Mouse (Mus musculus): ENCODE data around the gene Dirc2. TPM values are rescaled to one million over a fixed set of nuclear protein-coding genes. Genes with fewer than 3 reads are reported as not detected.

Dirc2 gene
- polyA plus RNA-seq (2014; fragmentation: Nextera tagmentation; extraction: Ambion mirVana) = 16.4 and 16.7 TPM in 2 replicates

DNA sequence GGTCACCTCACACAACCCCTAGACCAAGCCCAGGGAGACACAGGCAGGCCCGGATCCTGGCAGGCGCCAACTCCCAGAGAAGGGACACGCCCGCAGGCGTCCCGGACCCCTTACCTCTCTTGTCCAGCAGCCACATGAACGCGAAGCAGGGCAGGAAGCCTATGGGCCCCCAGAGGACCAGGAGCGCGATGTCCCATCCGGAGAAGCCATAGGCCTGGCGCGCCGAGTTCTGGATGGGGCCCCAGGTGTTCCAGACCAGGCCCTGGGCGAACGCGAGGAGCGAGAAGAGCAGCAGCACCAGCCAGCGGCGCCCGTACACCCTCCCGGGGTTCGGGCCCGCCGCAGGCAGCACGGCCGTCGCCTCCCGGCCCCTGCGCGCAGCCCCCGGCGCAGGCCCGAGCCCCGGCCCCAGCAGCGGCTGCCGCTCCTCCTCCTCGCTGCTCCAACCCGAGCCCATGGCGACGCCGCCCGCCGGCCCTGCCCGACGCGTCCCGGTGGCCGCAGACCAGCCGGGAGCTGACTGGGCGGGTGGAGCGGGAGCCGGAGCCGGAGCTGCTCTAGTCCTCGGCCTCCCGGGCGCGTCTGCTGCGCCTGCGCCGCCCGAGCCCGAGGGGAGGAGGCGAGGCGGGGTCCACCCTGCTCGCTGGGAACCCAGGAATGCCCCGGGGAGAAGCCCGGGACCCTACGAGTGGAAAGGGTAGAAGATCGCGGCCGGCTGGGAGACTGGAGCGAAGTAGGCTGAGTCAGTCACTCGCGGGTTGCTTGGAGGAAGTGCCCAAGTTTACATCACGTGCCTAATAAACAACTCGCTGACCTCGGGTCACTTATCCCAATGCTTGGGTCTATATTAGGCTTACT, at the start of gene Dirc2:
Gene Dirc2 (minus strand): TSS at position 572 of the 858 bp plus-strand sequence.
- Histone ChIP-seq H3K4me2 (ENCODE audit: low read depth, low read length) (peak within 1 kb of the TSS; percentile 70), H3K27ac (replicated peaks; ENCODE audit: low read depth, low read length) (0 out of 2 replicates have a peak within 1 kb of the TSS, but pooled peaks have one; percentile 52), H3K9ac (replicated peaks; ENCODE audit: low read length) (peak within 1 kb of the TSS; percentile 90), H3K36me3 (replicated peaks; ENCODE audit: control insufficient read depth, insufficient read depth, low read depth, low read length) (no peaks in the 10 kb centered on the region), H3K4me3 (ENCODE audit: low read depth, low read length) (peak within 1 kb of the TSS; percentile 86), H3K27me3 (ENCODE audit: control insufficient read depth, insufficient read depth, low read length) (no peaks in the 10 kb centered on the region), H3K9me3 (replicated peaks; ENCODE audit: control insufficient read depth, low read length) (no peaks in the 10 kb centered on the region), H3K4me1 (ENCODE audit: control insufficient read depth, insufficient read depth, low read length) (peaks cover 2% of the 10 kb centered on the region; the same call in 1 of the 2 replicates)
- DNase-seq (ENCODE audit: low spot score) (peak; percentile 77), ATAC-seq (replicated peaks; ENCODE audit: insufficient number of reproducible peaks, low FRiP score, low TSS enrichment, low read depth) (peak; percentile 89)
- under 1% methylated on average over 69 of the region's 78 CpGs for WGBS

DNA sequence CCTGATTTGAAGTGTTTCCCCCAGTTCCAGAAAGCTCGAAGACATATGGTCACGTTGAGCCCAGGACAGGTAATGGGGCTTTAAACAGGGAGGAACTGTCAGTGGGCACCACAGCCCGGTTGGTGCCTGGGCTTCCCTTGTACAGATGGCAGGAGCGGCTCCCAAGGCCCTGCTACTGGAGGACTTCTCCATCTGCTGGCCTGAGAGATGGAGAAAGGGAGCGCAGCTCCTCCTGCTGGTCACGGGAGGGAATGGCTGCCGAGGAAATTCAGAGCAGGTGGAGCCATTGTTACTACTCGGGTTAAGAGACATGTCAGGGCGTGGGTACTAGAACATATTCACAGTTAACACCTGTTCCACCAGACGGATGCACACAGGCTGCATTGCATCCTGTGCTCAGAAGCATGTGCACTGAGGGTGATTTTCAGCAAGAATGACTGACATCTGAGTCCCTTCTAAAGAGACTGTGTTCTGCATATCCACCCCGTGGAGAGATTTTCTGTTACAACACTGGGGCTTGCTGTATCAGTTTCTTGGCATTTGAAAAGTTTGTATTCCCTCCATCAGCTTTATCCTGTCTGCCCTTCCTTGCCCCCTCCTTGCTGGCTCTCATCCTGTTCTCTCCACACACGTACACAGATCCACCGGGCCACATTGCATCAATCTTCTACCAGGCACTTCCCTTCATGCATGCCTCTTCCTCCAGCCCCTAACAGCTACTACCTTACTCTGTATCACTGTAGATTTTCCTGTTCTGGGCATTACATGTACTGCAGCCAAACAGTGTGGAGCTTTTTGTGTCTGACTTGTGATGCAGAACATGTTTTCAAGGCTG, 48.3 kb upstream of the Dirc2 start:
- Histone ChIP-seq H3K36me3 (replicated peaks; ENCODE audit: control insufficient read depth, insufficient read depth, low read depth, low read length) (no peaks in the 10 kb centered on the region), H3K9me3 (replicated peaks; ENCODE audit: control insufficient read depth, low read length) (no peaks in the 10 kb centered on the region), H3K27ac (replicated peaks; ENCODE audit: low read depth, low read length) (no peak overlapping the region), H3K4me3 (ENCODE audit: low read depth, low read length) (no peak overlapping the region), H3K27me3 (ENCODE audit: control insufficient read depth, insufficient read depth, low read length) (no peaks in the 10 kb centered on the region), H3K4me2 (ENCODE audit: low read depth, low read length) (no peak overlapping the region), H3K9ac (replicated peaks; ENCODE audit: low read length) (no peak overlapping the region), H3K4me1 (ENCODE audit: control insufficient read depth, insufficient read depth, low read length) (no peaks in the 10 kb centered on the region)
- 44% methylated on average over 13 of the region's 13 CpGs for WGBS
- ATAC-seq (replicated peaks; ENCODE audit: insufficient number of reproducible peaks, low FRiP score, low TSS enrichment, low read depth) (peak; percentile 72), DNase-seq (ENCODE audit: low spot score) (peak; percentile 79)

GRCm38 (mm10) chr16:35813119-35813518, 44.0 kb upstream of the Dirc2 start:
- Histone ChIP-seq H3K4me2 (ENCODE audit: low read depth, low read length) (no peak overlapping the region), H3K4me1 (ENCODE audit: control insufficient read depth, insufficient read depth, low read length) (no peaks in the 10 kb centered on the region), H3K9ac (replicated peaks; ENCODE audit: low read length) (no peak overlapping the region), H3K36me3 (replicated peaks; ENCODE audit: control insufficient read depth, insufficient read depth, low read depth, low read length) (no peaks in the 10 kb centered on the region), H3K4me3 (ENCODE audit: low read depth, low read length) (no peak overlapping the region), H3K27me3 (ENCODE audit: control insufficient read depth, insufficient read depth, low read length) (no peaks in the 10 kb centered on the region), H3K9me3 (replicated peaks; ENCODE audit: control insufficient read depth, low read length) (no peaks in the 10 kb centered on the region), H3K27ac (replicated peaks; ENCODE audit: low read depth, low read length) (no peak overlapping the region)
- whole genome bisulfite sequencing = 76% methylated on average over 3 of the region's 3 CpGs
- no peak for DNase-seq (ENCODE audit: low spot score)
- no peak for ATAC-seq (replicated peaks; ENCODE audit: insufficient number of reproducible peaks, low FRiP score, low TSS enrichment, low read depth)

DNA sequence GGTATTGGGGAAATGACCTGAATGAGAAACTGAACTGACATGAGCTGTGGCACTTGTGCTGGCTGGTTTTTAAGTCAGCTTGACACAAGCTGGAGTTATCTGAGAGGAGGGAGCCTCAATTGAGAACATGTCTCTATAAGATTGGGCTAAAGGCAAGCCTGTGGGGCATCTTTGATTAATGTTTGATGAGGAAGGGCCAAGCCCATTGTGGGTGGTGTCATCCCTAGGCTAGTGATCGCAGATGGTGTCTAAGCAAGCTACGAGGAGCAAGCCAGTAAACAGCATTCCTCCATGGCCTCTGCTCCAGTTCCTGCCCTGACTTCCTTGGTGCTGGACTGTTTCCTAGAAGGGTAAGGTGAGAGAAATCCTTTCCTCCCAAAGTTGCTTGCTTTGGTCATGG, 39.7 kb upstream of the Dirc2 start:
- Histone ChIP-seq H3K36me3 (replicated peaks; ENCODE audit: control insufficient read depth, insufficient read depth, low read depth, low read length) (no peaks in the 10 kb centered on the region), H3K4me1 (ENCODE audit: control insufficient read depth, insufficient read depth, low read length) (no peaks in the 10 kb centered on the region), H3K27me3 (ENCODE audit: control insufficient read depth, insufficient read depth, low read length) (no peaks in the 10 kb centered on the region), H3K27ac (replicated peaks; ENCODE audit: low read depth, low read length) (no peak overlapping the region), H3K9me3 (replicated peaks; ENCODE audit: control insufficient read depth, low read length) (no peaks in the 10 kb centered on the region), H3K4me2 (ENCODE audit: low read depth, low read length) (no peak overlapping the region), H3K9ac (replicated peaks; ENCODE audit: low read length) (no peak overlapping the region), H3K4me3 (ENCODE audit: low read depth, low read length) (no peak overlapping the region)
- ATAC-seq (replicated peaks; ENCODE audit: insufficient number of reproducible peaks, low FRiP score, low TSS enrichment, low read depth) (no peak), DNase-seq (ENCODE audit: low spot score) (no peak)
- 82% methylated on average over 2 of the region's 2 CpGs for WGBS

DNA sequence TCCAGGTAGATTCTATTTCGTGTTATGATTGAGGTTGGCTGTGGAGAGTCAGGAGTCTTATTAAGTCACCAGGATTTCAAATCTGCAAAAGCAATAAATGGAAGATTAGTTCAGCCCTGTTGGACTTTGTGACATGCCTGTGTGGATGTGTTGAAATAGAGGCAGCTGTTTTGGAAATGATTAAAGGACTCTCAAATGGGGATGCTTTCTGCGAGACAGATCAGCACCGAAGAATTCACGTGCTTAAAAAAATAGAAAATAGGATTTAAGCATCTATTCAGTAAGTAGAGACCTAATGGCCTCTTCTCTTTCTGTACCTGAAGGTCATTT, 38.5 kb upstream of the Dirc2 start:
- 92% methylated on average over 4 of the region's 4 CpGs for WGBS
- DNase-seq (ENCODE audit: low spot score) = no peak

DNA sequence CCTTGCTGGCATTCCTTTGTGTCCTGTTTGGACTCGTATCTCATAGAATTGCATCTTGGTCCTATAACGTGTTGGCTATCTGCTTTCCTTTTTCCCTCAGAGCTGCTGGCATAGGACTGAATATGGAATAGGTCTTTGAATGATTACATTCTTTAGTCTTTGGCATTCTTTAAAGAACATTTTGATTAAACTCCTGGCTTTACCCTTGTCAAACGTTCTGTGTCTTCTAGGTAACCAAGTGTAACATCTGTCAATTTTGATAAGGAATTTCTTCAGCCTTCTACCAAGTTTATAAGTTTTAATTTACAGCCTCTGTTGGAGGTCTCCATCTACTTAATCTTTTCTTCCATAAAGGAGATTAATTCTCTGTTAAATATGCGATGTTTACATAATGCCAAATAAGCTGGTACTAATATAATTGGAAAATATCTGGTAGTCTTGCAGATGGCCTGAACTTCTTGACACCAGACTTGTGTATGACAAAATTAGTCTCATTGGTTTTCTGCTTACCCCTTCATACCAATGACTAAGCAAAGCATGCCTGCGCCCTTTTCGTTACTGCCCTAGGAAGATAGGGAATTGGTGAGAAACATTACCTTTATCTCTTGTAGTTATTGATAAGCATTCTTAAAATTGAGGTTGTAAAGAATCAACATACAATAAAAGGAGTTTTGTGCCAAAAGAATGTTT, 38.0 kb upstream of the Dirc2 start:
- H3K9me3 ChIP-seq (replicated peaks; ENCODE audit: control insufficient read depth, low read length) = no peaks in the 10 kb centered on the region
- H3K4me1 ChIP-seq (ENCODE audit: control insufficient read depth, insufficient read depth, low read length) = no peaks in the 10 kb centered on the region
- 91% methylated on average over 6 of the region's 6 CpGs for WGBS
- ATAC-seq (replicated peaks; ENCODE audit: insufficient number of reproducible peaks, low FRiP score, low TSS enrichment, low read depth) = no peak
- no peak overlapping the region for H3K4me2 ChIP-seq (ENCODE audit: low read depth, low read length)
- DNase-seq (ENCODE audit: low spot score) = no peak
- no peak overlapping the region for H3K9ac ChIP-seq (replicated peaks; ENCODE audit: low read length)
- H3K27ac ChIP-seq (replicated peaks; ENCODE audit: low read depth, low read length) = no peak overlapping the region
- H3K4me3 ChIP-seq (ENCODE audit: low read depth, low read length) = no peak overlapping the region
- H3K27me3 ChIP-seq (ENCODE audit: control insufficient read depth, insufficient read depth, low read length) = no peaks in the 10 kb centered on the region
- H3K36me3 ChIP-seq (replicated peaks; ENCODE audit: control insufficient read depth, insufficient read depth, low read depth, low read length) = no peaks in the 10 kb centered on the region

More for the DNA sequence above, 38.5 kb upstream of the Dirc2 start:
- no peaks in the 10 kb centered on the region for H3K9me3 ChIP-seq (replicated peaks; ENCODE audit: control insufficient read depth, low read length)
- H3K4me3 ChIP-seq (ENCODE audit: low read depth, low read length) = no peak overlapping the region
- H3K4me1 ChIP-seq (ENCODE audit: control insufficient read depth, insufficient read depth, low read length) = no peaks in the 10 kb centered on the region
- H3K27ac ChIP-seq (replicated peaks; ENCODE audit: low read depth, low read length) = no peak overlapping the region
- no peaks in the 10 kb centered on the region for H3K36me3 ChIP-seq (replicated peaks; ENCODE audit: control insufficient read depth, insufficient read depth, low read depth, low read length)
- H3K4me2 ChIP-seq (ENCODE audit: low read depth, low read length) = no peak overlapping the region
- no peaks in the 10 kb centered on the region for H3K27me3 ChIP-seq (ENCODE audit: control insufficient read depth, insufficient read depth, low read length)
- no peak for ATAC-seq (replicated peaks; ENCODE audit: insufficient number of reproducible peaks, low FRiP score, low TSS enrichment, low read depth)
- H3K9ac ChIP-seq (replicated peaks; ENCODE audit: low read length) = no peak overlapping the region

DNA sequence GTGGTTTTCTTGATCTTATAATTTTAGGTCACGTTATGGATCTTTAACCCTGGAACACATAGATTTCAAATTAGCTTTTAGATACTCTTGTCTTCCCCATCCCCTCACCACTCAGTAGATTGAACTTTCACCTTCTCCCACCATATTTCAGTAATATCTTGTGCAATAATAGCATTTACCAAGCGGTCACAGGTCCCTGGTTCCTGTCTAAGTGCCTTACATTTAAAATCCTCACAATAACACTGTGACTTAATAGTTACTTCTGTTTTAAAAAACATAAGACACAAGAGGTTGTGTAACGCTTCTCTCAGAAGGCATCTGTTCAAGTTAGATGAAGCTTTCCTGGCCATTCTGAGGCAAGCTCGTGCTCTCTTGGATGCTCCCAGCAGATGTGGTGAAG, 34.6 kb upstream of the Dirc2 start:
- H3K4me1 ChIP-seq (ENCODE audit: control insufficient read depth, insufficient read depth, low read length) = no peaks in the 10 kb centered on the region
- H3K4me3 ChIP-seq (ENCODE audit: low read depth, low read length) = no peak overlapping the region
- ATAC-seq (replicated peaks; ENCODE audit: insufficient number of reproducible peaks, low FRiP score, low TSS enrichment, low read depth) (no peak), DNase-seq (ENCODE audit: low spot score) (no peak)
- no peak overlapping the region for H3K4me2 ChIP-seq (ENCODE audit: low read depth, low read length)
- H3K36me3 ChIP-seq (replicated peaks; ENCODE audit: control insufficient read depth, insufficient read depth, low read depth, low read length) = no peaks in the 10 kb centered on the region
- no peak overlapping the region for H3K27ac ChIP-seq (replicated peaks; ENCODE audit: low read depth, low read length)
- no peak overlapping the region for H3K9ac ChIP-seq (replicated peaks; ENCODE audit: low read length)
- WGBS = 89% methylated on average over 4 of the region's 4 CpGs
- H3K9me3 ChIP-seq (replicated peaks; ENCODE audit: control insufficient read depth, low read length) = no peaks in the 10 kb centered on the region
- no peaks in the 10 kb centered on the region for H3K27me3 ChIP-seq (ENCODE audit: control insufficient read depth, insufficient read depth, low read length)
